Mouse (Mus musculus) embryonic facial prominence, embryonic 10.5 days (tissue): ENCODE measurements around the gene Clrn2. TPM values are rescaled to one million over a fixed set of nuclear protein-coding genes. Genes with fewer than 3 reads are reported as not detected.

Experiments used
- DNase-seq: peaks from one replicate; pipeline ENCODE4 v3.0.0-alpha.2; 2017; ENCODE audit warnings: low spot score
- H3K27ac ChIP-seq: fragments of 300-500 bp; sonication (generic); replicated peaks from 2 replicates; pipeline ENCODE4 v1.5.1; 2016; ENCODE audit warnings: mild to moderate bottlenecking
- H3K27me3 ChIP-seq: fragments of 300-500 bp; sonication (generic); replicated peaks from 2 replicates; pipeline ENCODE4 v1.6.1; 2016; ENCODE audit warnings: low read depth, mild to moderate bottlenecking; ENCODE audit not compliant: poor library complexity, severe bottlenecking
- H3K36me3 ChIP-seq: fragments of 300-500 bp; sonication (generic); replicated peaks from 2 replicates; pipeline ENCODE4 v1.6.1; 2016; ENCODE audit warnings: mild to moderate bottlenecking, moderate library complexity
- H3K4me1 ChIP-seq: fragments of 300-500 bp; sonication (generic); 2 replicates; pipeline ENCODE4 v1.6.1; 2016
- H3K4me3 ChIP-seq: fragments of 300-500 bp; sonication (generic); 2 replicates; pipeline ENCODE4 v1.5.1; 2016; ENCODE audit warnings: mild to moderate bottlenecking, moderate library complexity
- H3K9me3 ChIP-seq: fragments of 300-500 bp; sonication (generic); 2 replicates; pipeline ENCODE4 v1.6.1; 2016; ENCODE audit warnings: mild to moderate bottlenecking
- WGBS: fragments of 180-500 bp; shearing (Covaris S2); methylation state at CpG from one replicate; pipeline ENCODE4 v1.1.7; 2016; 5-methylcytosine and 5-hydroxymethylcytosine counted together
- polyA plus RNA-seq: library from polyadenylated mRNA; unstranded; fragments of >200 nt; fragmentation: Nextera tagmentation; extraction: Ambion mirVana; gene quantifications from 2 replicates; pipeline ENCODE4 v1.2.1, GENCODE M21; 2016

Clrn2 gene
- polyA plus RNA-seq, 1 experiment from 2014 or later: not detected

GRCm38 (mm10) chr5:45494093-45494755 is 40.7 kb downstream of the Clrn2 start:
- no peaks in the 10 kb centered on the region for H3K9me3 ChIP-seq
- WGBS: 66% methylated on average over 9 of the region's 9 CpGs
- H3K4me3 ChIP-seq: peak overlapping the region; percentile 82
- H3K27ac ChIP-seq: peak overlapping the region; percentile 90
- no peaks in the 10 kb centered on the region; the same call in 1 of the 2 replicates for H3K27me3 ChIP-seq
- DNase-seq: no peak
- peaks cover 18% of the 10 kb centered on the region for H3K4me1 ChIP-seq
- H3K36me3 ChIP-seq: peaks cover 42% of the 10 kb centered on the region

DNA sequence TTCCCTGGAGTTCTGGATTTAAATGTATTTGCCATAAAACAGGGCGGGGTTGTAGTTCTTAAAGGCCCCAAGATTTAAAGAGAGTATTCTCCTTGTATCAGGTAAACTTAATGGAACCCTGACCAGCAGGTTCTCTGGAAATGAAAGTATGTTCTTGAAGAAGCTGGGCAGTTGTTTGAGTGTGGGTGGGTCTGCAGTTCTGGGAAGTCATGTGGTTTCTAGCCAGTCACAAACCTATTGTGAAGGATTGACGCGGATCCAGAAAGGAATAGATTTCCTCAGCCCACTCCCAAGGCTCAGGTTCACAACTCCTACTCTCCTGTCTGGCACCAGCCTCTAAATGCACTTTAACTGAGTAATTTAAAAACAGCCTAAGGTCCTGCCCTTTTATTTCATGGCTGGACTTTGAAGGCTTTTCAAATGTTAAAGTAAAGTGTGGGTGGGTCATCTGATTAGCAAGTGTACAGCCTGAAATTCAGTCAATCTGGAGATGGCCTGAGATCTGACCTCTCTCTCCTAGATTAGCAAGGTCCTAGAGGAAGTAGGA is 42.0 kb downstream of the Clrn2 start:
- H3K36me3 ChIP-seq: peaks cover 55% of the 10 kb centered on the region
- WGBS: 93% methylated on average over 3 of the region's 3 CpGs
- no peak overlapping the region for H3K27ac ChIP-seq
- no peaks in the 10 kb centered on the region; the same call in 1 of the 2 replicates for H3K27me3 ChIP-seq
- DNase-seq: no peak
- H3K9me3 ChIP-seq: no peaks in the 10 kb centered on the region
- H3K4me1 ChIP-seq: peaks cover 18% of the 10 kb centered on the region
- H3K4me3 ChIP-seq: no peak overlapping the region

DNA sequence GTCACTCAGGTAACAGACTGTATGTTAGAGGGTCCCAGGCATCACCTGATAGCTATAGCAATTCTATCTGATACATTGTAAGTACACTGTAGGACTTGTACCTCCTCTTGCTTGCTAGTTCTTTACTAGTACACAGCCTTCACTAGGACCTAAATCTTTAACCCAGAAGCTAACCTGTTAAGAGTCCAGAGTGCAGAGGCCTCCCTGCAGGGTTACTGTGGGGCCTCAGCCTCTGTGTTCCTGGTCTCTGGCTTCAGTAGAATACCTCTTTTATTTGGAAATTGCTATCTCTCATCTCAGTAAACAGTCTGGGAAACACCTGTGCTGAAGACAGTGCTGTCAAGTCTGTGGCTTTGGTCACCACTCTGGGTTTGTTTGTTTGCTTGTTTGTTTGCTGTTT is 42.5 kb downstream of the Clrn2 start:
- H3K4me1 ChIP-seq: peaks cover 18% of the 10 kb centered on the region
- peaks cover 60% of the 10 kb centered on the region for H3K36me3 ChIP-seq
- no peaks in the 10 kb centered on the region for H3K9me3 ChIP-seq
- no peaks in the 10 kb centered on the region; the same call in 1 of the 2 replicates for H3K27me3 ChIP-seq
- H3K4me3 ChIP-seq: no peak overlapping the region
- no peak overlapping the region for H3K27ac ChIP-seq
- no peak for DNase-seq

DNA sequence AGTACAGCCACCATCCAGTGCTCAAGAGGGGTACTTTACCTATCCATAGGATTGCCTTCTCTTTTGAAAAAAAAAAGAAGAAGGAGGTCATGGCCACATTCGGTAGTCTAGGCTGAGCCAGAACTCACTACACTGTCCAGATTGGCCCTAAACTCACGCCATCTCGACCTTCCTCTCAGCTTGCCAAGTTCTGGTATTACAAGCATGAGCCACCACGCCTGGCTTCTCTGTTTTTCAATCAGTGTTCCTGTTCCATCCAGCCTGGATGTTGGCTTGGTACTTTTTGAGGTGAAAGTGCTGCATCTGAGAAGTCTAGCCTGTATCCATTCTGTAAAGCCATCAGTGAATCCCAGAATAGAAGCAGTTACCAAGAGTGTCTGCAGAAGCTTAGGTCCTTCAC is 42.9 kb downstream of the Clrn2 start:
- Histone ChIP-seq H3K4me3 (no peak overlapping the region), H3K27me3 (no peaks in the 10 kb centered on the region; the same call in 1 of the 2 replicates), H3K4me1 (peaks cover 18% of the 10 kb centered on the region), H3K9me3 (no peaks in the 10 kb centered on the region), H3K27ac (no peak overlapping the region), H3K36me3 (peaks cover 64% of the 10 kb centered on the region)
- no peak for DNase-seq
- WGBS: 90% methylated on average over 4 of the region's 4 CpGs

DNA sequence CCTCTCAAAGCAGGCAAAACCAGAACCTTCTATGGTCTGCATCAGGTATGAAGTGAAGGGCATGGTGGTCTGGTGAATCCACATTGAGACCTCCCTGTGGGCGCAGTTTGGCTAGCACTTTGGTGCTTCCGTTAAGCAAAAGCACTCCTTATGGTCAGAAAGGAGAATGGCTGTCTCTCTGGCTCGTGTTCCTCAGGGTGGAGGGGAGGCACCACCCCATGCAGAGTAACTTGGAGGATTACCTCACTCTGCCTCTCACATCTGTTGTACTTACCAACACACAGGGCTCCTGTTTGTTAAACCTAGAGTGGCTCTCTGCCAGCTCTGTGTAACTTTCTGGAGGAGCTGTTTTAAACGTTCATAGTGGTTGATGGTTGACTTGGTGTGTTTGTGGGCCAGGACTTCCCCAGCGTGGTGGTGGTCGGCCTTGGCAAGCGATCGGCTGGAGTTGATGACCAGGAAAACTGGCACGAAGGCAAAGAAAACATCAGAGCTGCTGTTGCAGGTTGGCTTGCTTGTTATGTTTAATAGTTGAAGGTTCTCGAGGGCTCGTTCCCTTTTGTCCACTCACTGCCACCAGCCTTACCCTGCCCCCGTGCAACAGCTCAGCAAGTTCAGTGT is 43.5 kb downstream of the Clrn2 start:
- Histone ChIP-seq H3K27me3 (no peaks in the 10 kb centered on the region), H3K27ac (no peak overlapping the region), H3K4me1 (peaks cover 18% of the 10 kb centered on the region), H3K9me3 (no peaks in the 10 kb centered on the region), H3K36me3 (peaks cover 69% of the 10 kb centered on the region), H3K4me3 (no peak overlapping the region)
- DNase-seq: no peak
- 91% methylated on average over 12 of the region's 12 CpGs for WGBS

- H3K27me3 ChIP-seq: no peaks in the 10 kb centered on the region
- H3K9me3 ChIP-seq: no peaks in the 10 kb centered on the region
- no peak overlapping the region for H3K4me3 ChIP-seq
- no peak overlapping the region for H3K27ac ChIP-seq
- DNase-seq: no peak
- H3K36me3 ChIP-seq: peaks cover 75% of the 10 kb centered on the region
- peaks cover 18% of the 10 kb centered on the region for H3K4me1 ChIP-seq
- 90% methylated on average over 5 of the region's 5 CpGs for WGBS
Observed at GRCm38 (mm10) chr5:45497564-45497963, 44.0 kb downstream of the Clrn2 start.

GRCm38 (mm10) chr5:45510071-45510470 is 56.5 kb downstream of the Clrn2 start:
- Histone ChIP-seq H3K27me3 (no peaks in the 10 kb centered on the region), H3K9me3 (no peaks in the 10 kb centered on the region), H3K4me1 (no peaks in the 10 kb centered on the region), H3K27ac (no peak overlapping the region), H3K36me3 (peaks cover 93% of the 10 kb centered on the region), H3K4me3 (no peak overlapping the region)
- DNase-seq: no peak
- WGBS: 88% methylated on average over 7 of the region's 7 CpGs

- no peaks in the 10 kb centered on the region for H3K27me3 ChIP-seq
- H3K4me3 ChIP-seq: no peak overlapping the region
- peaks cover 80% of the 10 kb centered on the region for H3K36me3 ChIP-seq
- H3K9me3 ChIP-seq: no peaks in the 10 kb centered on the region
- DNase-seq: no peak
- 92% methylated on average over 6 of the region's 6 CpGs for WGBS
- no peaks in the 10 kb centered on the region for H3K4me1 ChIP-seq
- H3K27ac ChIP-seq: no peak overlapping the region
Observed at GRCm38 (mm10) chr5:45512908-45513307, 59.4 kb downstream of the Clrn2 start.

DNA sequence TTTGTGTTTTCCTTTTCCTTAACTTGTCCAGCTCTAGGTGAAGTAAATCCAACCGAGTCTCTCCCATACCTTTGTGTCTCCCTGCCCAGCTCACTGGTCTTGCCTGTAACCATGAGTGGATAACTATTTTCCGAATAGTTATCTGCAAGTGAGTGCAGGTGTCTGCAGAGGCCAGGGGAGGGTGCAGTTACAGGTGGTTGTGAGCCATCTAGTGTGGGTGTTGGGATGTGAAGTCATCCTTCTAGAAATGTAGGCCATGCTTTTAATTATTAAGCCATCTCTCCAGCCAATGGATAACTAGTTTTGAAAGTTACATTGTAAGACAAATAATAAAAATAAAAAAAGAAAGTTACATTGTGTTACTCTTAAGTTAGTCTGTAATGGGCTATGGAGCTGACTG is 60.0 kb downstream of the Clrn2 start:
- DNase-seq: no peak
- peaks cover 76% of the 10 kb centered on the region for H3K36me3 ChIP-seq
- H3K4me3 ChIP-seq: no peak overlapping the region
- H3K27me3 ChIP-seq: no peaks in the 10 kb centered on the region
- no peaks in the 10 kb centered on the region for H3K4me1 ChIP-seq
- no peak overlapping the region for H3K27ac ChIP-seq
- 88% methylated on average over 2 of the region's 2 CpGs for whole genome bisulfite sequencing
- H3K9me3 ChIP-seq: no peaks in the 10 kb centered on the region

Other genes starting within 250 kb of the Clrn2 start
- gene Qdpr, start 3.5 kb upstream of the Clrn2 start, polyA plus RNA-seq: 127 and 130 TPM in 2 replicates
- 112 and 115 TPM in 2 replicates for gene Lap3, start 39.6 kb downstream of the Clrn2 start, polyA plus RNA-seq
- 296 and 298 TPM in 2 replicates for gene Med28, start 66.5 kb downstream of the Clrn2 start, polyA plus RNA-seq
- 0.62 and 0.67 TPM in 2 replicates for gene Fam184b, start 185.9 kb downstream of the Clrn2 start, polyA plus RNA-seq
- 71.0 and 71.5 TPM in 2 replicates for gene Ncapg, start 216.2 kb downstream of the Clrn2 start, polyA plus RNA-seq